Mouse (Mus musculus) liver, embryonic 11.5 days (tissue): ENCODE data around the gene Runx2. TPM values are rescaled to one million over a fixed set of nuclear protein-coding genes. Genes with fewer than 3 reads are reported as not detected.

Source experiments
- ATAC-seq: fragments of 200-750 bp; cut with Nextera tagmentation; replicated peaks from 2 replicates; pipeline ENCODE4 v1.8.0; 2017; ENCODE audit warnings: moderate number of reproducible peaks, mild to moderate bottlenecking, moderate TSS enrichment, moderate library complexity; ENCODE audit not compliant: low FRiP score
- DNase-seq: peaks from one replicate; pipeline ENCODE4 v3.0.0-alpha.2; 2017; ENCODE audit warnings: low spot score
- H3K27ac ChIP-seq: fragments of 300-500 bp; sonication (generic); 2 replicates; pipeline ENCODE4 v1.5.1; 2014; ENCODE audit warnings: mild to moderate bottlenecking, low read depth, low read length, control low read depth
- H3K27me3 ChIP-seq: fragments of 300-500 bp; sonication (generic); replicated peaks from 2 replicates; pipeline ENCODE4 v1.6.1; 2014; ENCODE audit warnings: low read length, mixed read lengths; ENCODE audit not compliant: control insufficient read depth, insufficient read depth
- H3K36me3 ChIP-seq: fragments of 300-500 bp; sonication (generic); 2 replicates; pipeline ENCODE4 v1.6.1; 2014; ENCODE audit warnings: mild to moderate bottlenecking, low read length, moderate library complexity, mixed read lengths; ENCODE audit not compliant: control insufficient read depth, insufficient read depth
- H3K4me1 ChIP-seq: fragments of 300-500 bp; sonication (generic); replicated peaks from 2 replicates; pipeline ENCODE4 v1.6.1; 2014; ENCODE audit warnings: low read length, mixed read lengths; ENCODE audit not compliant: control insufficient read depth, insufficient read depth
- H3K4me2 ChIP-seq: fragments of 300-500 bp; sonication (generic); 2 replicates; pipeline ENCODE4 v1.6.1; 2014; ENCODE audit warnings: mild to moderate bottlenecking, control low read depth, moderate library complexity
- H3K4me3 ChIP-seq: fragments of 300-500 bp; sonication (generic); 2 replicates; pipeline ENCODE4 v1.5.1; 2014; ENCODE audit warnings: low read depth, low read length, control low read depth
- H3K9ac ChIP-seq: fragments of 300-500 bp; sonication (generic); 2 replicates; pipeline ENCODE4 v1.6.1; 2014; ENCODE audit warnings: low read depth, low read length, control low read depth
- H3K9me3 ChIP-seq: fragments of 300-500 bp; sonication (generic); 2 replicates; pipeline ENCODE4 v1.6.1; 2016; ENCODE audit warnings: low read length, inconsistent platforms, mixed read lengths; ENCODE audit not compliant: control insufficient read depth
- WGBS: fragments of 180-500 bp; shearing (Covaris S2); extraction: QIAGEN DNeasy Blood & Tissue Kit; methylation state at CpG from one replicate; pipeline ENCODE4 v1.1.7; 2014; 5-methylcytosine and 5-hydroxymethylcytosine counted together
- polyA plus RNA-seq: library from polyadenylated mRNA; unstranded; fragments of >200 nt; fragmentation: Nextera tagmentation; extraction: Ambion mirVana; gene quantifications from 2 replicates; pipeline ENCODE4 v1.2.1, GENCODE M21; 2014

The Runx2 gene
- polyA plus RNA-seq, 1 experiment from 2014 or later, result 1.7 TPM

DNA sequence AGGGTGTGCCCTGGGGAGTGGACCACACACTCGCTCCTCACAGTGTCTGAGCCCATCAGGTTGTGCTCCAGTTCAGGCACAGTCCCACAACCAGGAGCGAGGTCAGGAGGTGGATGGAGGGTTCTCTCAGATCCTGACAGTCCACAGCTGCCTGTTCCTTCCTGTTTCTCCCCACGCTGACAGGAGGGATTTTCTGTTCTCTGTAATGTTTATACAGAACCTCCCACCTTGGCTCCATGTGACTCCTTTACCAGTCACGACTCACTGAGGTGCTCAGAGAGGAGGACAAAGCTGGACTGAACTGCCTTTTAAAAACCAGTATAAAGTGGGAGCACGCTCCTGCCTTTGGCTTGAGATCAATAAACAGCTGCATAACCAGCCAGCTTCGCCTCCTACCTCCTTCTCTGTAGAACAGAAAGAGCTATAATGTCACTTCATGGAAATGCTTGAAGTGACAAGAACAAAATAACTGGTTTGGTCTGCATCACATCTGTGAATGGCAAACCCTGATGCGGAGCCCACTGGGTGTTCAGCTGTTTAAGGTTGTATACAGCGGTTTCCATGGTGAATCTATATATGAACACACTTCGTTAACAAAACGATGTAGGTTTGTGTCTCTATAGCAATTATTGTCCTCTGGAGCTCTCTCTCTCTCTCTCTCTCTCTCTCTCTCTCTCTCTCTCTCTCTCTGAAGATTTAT lies 177.3 kb downstream of the Runx2 start:
- H3K4me3 ChIP-seq, result no peak overlapping the region
- 70% methylated on average over 10 of the region's 10 CpGs for WGBS
- DNase-seq, result no peak

GRCm38 (mm10) chr17:44634486-44634885 lies 180.1 kb downstream of the Runx2 start:
- 71% methylated on average over 5 of the region's 5 CpGs for WGBS
- ATAC-seq (no peak), DNase-seq (no peak)
- Histone ChIP-seq H3K4me2 (no peak overlapping the region), H3K4me3 (no peak overlapping the region), H3K9me3 (no peaks in the 10 kb centered on the region), H3K27me3 (no peaks in the 10 kb centered on the region), H3K27ac (no peak overlapping the region), H3K36me3 (no peaks in the 10 kb centered on the region), H3K4me1 (peaks cover 3% of the 10 kb centered on the region), H3K9ac (no peak overlapping the region)

More for the DNA sequence above, 177.3 kb downstream of the Runx2 start:
- Histone ChIP-seq H3K27ac (no peak overlapping the region), H3K9me3 (no peaks in the 10 kb centered on the region), H3K9ac (no peak overlapping the region), H3K4me1 (peaks cover 3% of the 10 kb centered on the region), H3K4me2 (no peak overlapping the region), H3K36me3 (no peaks in the 10 kb centered on the region), H3K27me3 (no peaks in the 10 kb centered on the region)
- ATAC-seq, result no peak

GRCm38 (mm10) chr17:44633607-44634415 lies 180.8 kb downstream of the Runx2 start:
- 81% methylated on average over 14 of the region's 14 CpGs for WGBS
- Histone ChIP-seq H3K9ac (no peak overlapping the region), H3K4me2 (no peak overlapping the region), H3K36me3 (no peaks in the 10 kb centered on the region), H3K27ac (no peak overlapping the region), H3K4me1 (no peaks in the 10 kb centered on the region), H3K27me3 (no peaks in the 10 kb centered on the region), H3K9me3 (no peaks in the 10 kb centered on the region), H3K4me3 (no peak overlapping the region)
- ATAC-seq, result no peak
- DNase-seq, result no peak

DNA sequence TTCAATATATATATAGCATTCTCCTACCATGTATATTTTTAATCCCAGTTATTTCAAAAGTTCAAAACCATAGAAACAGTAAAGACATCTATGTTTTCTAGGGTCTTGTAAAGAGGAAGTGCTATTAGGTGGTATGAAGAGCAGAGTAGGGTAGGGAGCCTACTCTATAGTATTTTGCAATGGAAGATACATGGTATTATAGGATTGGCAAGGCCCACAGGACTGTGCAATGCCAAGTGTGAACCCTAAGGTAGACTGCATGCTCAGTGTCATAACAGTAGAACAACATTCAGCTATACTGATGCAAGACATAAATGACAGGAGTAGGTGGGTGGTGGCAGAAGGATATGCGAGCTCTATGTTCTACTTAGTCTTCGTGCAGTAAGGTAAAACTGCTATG lies 181.7 kb downstream of the Runx2 start:
- Histone ChIP-seq H3K4me3 (no peak overlapping the region), H3K4me2 (no peak overlapping the region), H3K9me3 (no peaks in the 10 kb centered on the region), H3K9ac (no peak overlapping the region), H3K27ac (no peak overlapping the region), H3K27me3 (no peaks in the 10 kb centered on the region), H3K4me1 (no peaks in the 10 kb centered on the region), H3K36me3 (no peaks in the 10 kb centered on the region)
- 85% methylated on average over 2 of the region's 2 CpGs for WGBS
- no peak for ATAC-seq
- DNase-seq, result no peak

DNA sequence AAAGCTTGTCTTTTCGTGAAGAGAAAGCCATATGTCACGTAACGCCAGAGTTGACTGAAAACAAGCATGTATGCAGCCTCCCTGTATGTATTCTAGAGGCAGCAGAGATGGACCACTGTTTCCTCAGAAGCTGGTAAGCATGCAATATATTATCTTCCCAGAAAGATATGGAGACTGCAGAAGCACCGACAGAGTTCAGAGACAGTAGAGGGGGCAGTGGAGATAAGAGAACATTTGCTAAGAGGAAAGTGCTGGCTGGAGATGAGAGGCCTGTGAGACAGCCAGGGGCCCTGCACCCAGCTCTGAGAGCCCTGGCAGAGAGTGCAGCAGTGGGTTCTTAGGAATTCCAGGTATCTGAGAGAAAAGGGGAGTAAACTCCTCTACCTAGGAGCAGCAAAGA lies 182.3 kb downstream of the Runx2 start:
- ATAC-seq (0 out of 2 replicates have a peak, but pooled peaks have one; percentile 36), DNase-seq (no peak)
- H3K27ac ChIP-seq, result no peak overlapping the region
- no peak overlapping the region for H3K4me3 ChIP-seq
- no peak overlapping the region for H3K9ac ChIP-seq
- H3K4me2 ChIP-seq, result no peak overlapping the region
- no peaks in the 10 kb centered on the region for H3K9me3 ChIP-seq
- no peaks in the 10 kb centered on the region for H3K4me1 ChIP-seq
- no peaks in the 10 kb centered on the region for H3K27me3 ChIP-seq
- no peaks in the 10 kb centered on the region for H3K36me3 ChIP-seq
- WGBS, result 57% methylated on average over 4 of the region's 4 CpGs

DNA sequence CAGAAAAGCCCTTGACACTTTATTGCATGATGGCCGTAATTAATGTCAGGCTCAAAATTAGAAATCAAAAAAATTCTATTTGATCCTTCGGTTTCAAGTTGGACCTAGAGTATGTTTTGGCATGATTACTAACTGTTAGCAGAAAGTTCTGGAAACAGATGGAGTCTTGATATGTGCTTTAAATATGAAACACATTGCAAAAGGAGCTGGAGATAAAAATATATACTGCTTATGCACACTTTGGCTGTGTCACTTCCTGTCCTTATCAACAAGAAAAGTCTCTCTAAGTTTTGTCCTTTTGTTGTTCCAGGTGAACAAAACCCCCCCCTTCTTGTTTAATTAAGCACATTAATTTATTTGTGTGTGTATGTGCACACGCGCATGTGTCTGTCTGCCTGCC lies 183.0 kb downstream of the Runx2 start:
- no peak overlapping the region for H3K4me3 ChIP-seq
- no peaks in the 10 kb centered on the region for H3K9me3 ChIP-seq
- DNase-seq, result no peak
- H3K9ac ChIP-seq, result no peak overlapping the region
- no peaks in the 10 kb centered on the region for H3K27me3 ChIP-seq
- no peaks in the 10 kb centered on the region for H3K4me1 ChIP-seq
- no peaks in the 10 kb centered on the region for H3K36me3 ChIP-seq
- H3K27ac ChIP-seq, result no peak overlapping the region
- no peak for ATAC-seq
- 82% methylated on average over 4 of the region's 4 CpGs for WGBS
- H3K4me2 ChIP-seq, result no peak overlapping the region

DNA sequence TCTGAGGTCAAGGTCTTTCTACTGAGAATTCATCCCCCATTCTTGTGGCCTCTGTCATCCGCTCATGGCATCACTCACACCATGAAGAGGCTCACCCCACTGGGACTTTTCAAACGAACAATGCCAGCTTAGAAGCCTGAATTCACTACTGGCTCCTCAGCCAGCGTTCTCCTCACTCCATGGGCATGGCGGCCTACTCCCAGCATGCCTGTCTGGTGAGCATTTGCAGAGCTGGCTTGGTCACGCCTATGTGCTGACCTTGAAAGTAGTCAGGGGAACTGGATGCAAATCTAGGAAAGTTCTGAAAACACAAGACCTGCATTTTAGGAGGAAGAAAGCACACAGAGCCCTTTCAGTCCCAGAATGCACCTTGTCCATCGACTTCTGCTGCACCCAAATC lies 187.3 kb downstream of the Runx2 start:
- Histone ChIP-seq H3K9me3 (no peaks in the 10 kb centered on the region), H3K4me2 (no peak overlapping the region), H3K4me3 (no peak overlapping the region), H3K36me3 (no peaks in the 10 kb centered on the region), H3K4me1 (no peaks in the 10 kb centered on the region), H3K27me3 (no peaks in the 10 kb centered on the region), H3K9ac (no peak overlapping the region), H3K27ac (no peak overlapping the region)
- WGBS, result 78% methylated on average over 6 of the region's 6 CpGs
- ATAC-seq (no peak), DNase-seq (no peak)

DNA sequence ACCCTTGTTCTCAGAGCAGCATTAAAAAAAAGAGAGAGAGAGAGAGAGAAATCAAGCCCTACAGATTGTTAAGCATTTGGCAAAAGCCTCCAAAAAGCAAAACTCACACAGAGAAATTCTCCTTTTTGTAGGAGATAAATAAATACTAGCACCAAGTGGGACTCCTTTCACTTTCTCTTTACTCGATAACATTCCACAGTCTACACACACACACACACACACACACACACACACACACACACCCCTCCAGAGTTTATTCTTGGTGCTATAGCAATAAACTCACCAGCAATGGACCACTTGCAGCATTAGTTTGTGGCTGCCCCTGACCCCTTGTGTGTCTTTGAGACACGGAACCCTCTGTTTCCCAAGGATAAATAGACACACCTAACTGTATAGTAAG lies 190.9 kb downstream of the Runx2 start:
- H3K36me3 ChIP-seq, result no peaks in the 10 kb centered on the region
- no peaks in the 10 kb centered on the region for H3K9me3 ChIP-seq
- 87% methylated on average over 2 of the region's 2 CpGs for WGBS
- no peak overlapping the region for H3K4me2 ChIP-seq
- no peak overlapping the region for H3K4me3 ChIP-seq
- H3K4me1 ChIP-seq, result no peaks in the 10 kb centered on the region
- H3K9ac ChIP-seq, result no peak overlapping the region
- ATAC-seq, result no peak
- no peak overlapping the region for H3K27ac ChIP-seq
- no peaks in the 10 kb centered on the region for H3K27me3 ChIP-seq
- no peak for DNase-seq

GRCm38 (mm10) chr17:44623271-44623670 lies 191.3 kb downstream of the Runx2 start:
- H3K27me3 ChIP-seq, result no peaks in the 10 kb centered on the region
- no peak overlapping the region for H3K27ac ChIP-seq
- DNase-seq, result no peak
- no peak overlapping the region for H3K4me2 ChIP-seq
- H3K36me3 ChIP-seq, result no peaks in the 10 kb centered on the region
- no peak overlapping the region for H3K4me3 ChIP-seq
- ATAC-seq, result no peak
- H3K4me1 ChIP-seq, result no peaks in the 10 kb centered on the region
- 78% methylated on average over 8 of the region's 8 CpGs for WGBS
- no peak overlapping the region for H3K9ac ChIP-seq
- no peaks in the 10 kb centered on the region for H3K9me3 ChIP-seq
